Mouse (Mus musculus) erythroblast, embryonic 14.5 days (primary cell): ENCODE results near the gene Cds2.

ENCODE experiments used
- GATA1 ChIP-seq: IDR thresholded peaks from 2 replicates; pipeline ENCODE4 v1.6.1; 2012; ENCODE audit warnings: low read length, inconsistent platforms, mixed read lengths
- TAL1 ChIP-seq: IDR thresholded peaks from 3 replicates; pipeline ENCODE4 v1.6.1; 2012; ENCODE audit warnings: low read length, inconsistent platforms, mixed read lengths

DNA sequence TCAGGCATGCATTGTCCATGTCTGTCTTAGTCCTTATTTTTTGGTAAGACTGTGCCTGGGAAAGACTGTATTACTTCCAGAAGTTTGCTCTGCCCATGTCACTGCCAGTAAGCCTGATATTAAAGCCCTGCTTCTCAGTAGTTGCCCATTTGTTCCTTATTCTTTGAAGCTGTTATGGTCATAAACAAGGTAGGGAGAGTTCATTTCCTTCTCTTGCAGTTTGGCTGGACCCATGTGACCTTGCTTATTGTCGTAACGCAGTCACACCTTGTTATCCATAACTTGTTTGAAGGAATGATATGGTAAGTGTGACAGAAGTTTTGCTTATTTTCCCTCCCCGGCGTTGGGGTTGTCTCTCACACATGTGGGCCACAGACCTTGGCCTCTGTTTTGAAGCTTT lies 35.3 kb downstream of the Cds2 start:
- no peak for TF ChIP-seq GATA1
- no peak for TF ChIP-seq TAL1
